Mouse (Mus musculus) ES-E14 (cell line): ENCODE measurements around the gene Pde4dip.

ENCODE experiments used
- CHD2 ChIP-seq: IDR thresholded peaks from 2 replicates; pipeline ENCODE4 v1.6.1; 2014; ENCODE audit warnings: mild to moderate bottlenecking, low read depth, low read length, inconsistent platforms
- MAFK ChIP-seq: IDR thresholded peaks from 2 replicates; pipeline ENCODE4 v1.6.1; 2014; ENCODE audit warnings: mild to moderate bottlenecking, low read depth, low read length, inconsistent platforms; ENCODE audit not compliant: insufficient read depth

DNA sequence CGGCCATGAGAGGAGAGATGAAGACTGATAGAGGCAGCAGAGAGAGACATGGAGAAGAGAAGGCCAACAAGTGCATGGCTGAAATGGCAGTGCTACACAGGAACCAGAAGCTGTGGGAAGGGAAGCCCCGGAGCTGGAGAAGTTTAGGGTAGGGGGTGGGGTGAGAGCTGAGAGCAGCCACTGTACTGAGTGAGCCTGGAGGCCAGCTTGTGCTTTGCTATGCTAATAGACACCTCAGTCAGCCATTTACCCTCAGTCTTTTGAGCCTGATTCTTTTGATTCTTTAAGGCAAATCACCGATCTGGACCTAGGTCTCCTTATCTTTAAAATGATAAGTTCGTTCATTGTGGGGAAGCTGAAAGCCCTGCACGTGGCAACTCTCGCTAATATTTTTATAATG, 77.3 kb downstream of the Pde4dip start:
- TF ChIP-seq CHD2, result no peak
- no peak for TF ChIP-seq MAFK
